Mouse (Mus musculus) hindbrain, embryonic 12.5 days (tissue): ENCODE measurements around the gene Gm281. TPM values are rescaled to one million over a fixed set of nuclear protein-coding genes. Genes with fewer than 3 reads are reported as not detected.
A peak's percentile ranks its signal among the peaks of the same experiment; 100 is the strongest.

Experiments
- ATAC-seq: fragments of 200-750 bp; cut with Nextera tagmentation; 2 replicates; pipeline ENCODE4 v1.8.0; 2017; ENCODE audit warnings: moderate TSS enrichment; ENCODE audit not compliant: low FRiP score
- H3K27ac ChIP-seq: fragments of 300-500 bp; sonication (generic); 2 replicates; pipeline ENCODE4 v1.5.1; 2016; ENCODE audit warnings: mild to moderate bottlenecking
- H3K27me3 ChIP-seq: fragments of 300-500 bp; sonication (generic); 2 replicates; pipeline ENCODE4 v1.6.1; 2016; ENCODE audit warnings: mild to moderate bottlenecking
- H3K36me3 ChIP-seq: fragments of 300-500 bp; sonication (generic); 2 replicates; pipeline ENCODE4 v1.6.1; 2016; ENCODE audit warnings: mild to moderate bottlenecking
- H3K4me1 ChIP-seq: fragments of 300-500 bp; sonication (generic); 2 replicates; pipeline ENCODE4 v1.6.1; 2016
- H3K4me2 ChIP-seq: fragments of 300-500 bp; sonication (generic); replicated peaks from 2 replicates; pipeline ENCODE4 v1.6.1; 2016; ENCODE audit warnings: mild to moderate bottlenecking
- H3K4me3 ChIP-seq: fragments of 300-500 bp; sonication (generic); 2 replicates; pipeline ENCODE4 v1.5.1; 2016; ENCODE audit warnings: mild to moderate bottlenecking
- H3K9ac ChIP-seq: fragments of 300-500 bp; sonication (generic); 2 replicates; pipeline ENCODE4 v1.6.1; 2016; ENCODE audit warnings: mild to moderate bottlenecking, moderate library complexity
- H3K9me3 ChIP-seq: fragments of 300-500 bp; sonication (generic); replicated peaks from 2 replicates; pipeline ENCODE4 v1.6.1; 2016; ENCODE audit warnings: mild to moderate bottlenecking
- WGBS: fragments of 180-500 bp; shearing (Covaris S2); methylation state at CpG from one replicate; pipeline ENCODE4 v1.1.7; 2016; 5-methylcytosine and 5-hydroxymethylcytosine counted together
- microRNA-seq: library from miRNA; unstranded; fragments of <30 nt; microRNA quantifications from one replicate; pipeline ENCODE4, GENCODE M21; 2017
- polyA plus RNA-seq: library from polyadenylated mRNA; unstranded; fragments of >200 nt; fragmentation: Nextera tagmentation; extraction: Ambion mirVana; gene quantifications from 2 replicates; pipeline ENCODE4 v1.2.1, GENCODE M21; 2016

The Gm281 gene
- polyA plus RNA-seq, 1 experiment from 2014 or later, result not detected

- H3K27ac ChIP-seq, result no peak overlapping the region
- H3K27me3 ChIP-seq, result no peaks in the 10 kb centered on the region
- no peaks in the 10 kb centered on the region for H3K9me3 ChIP-seq
- H3K36me3 ChIP-seq, result no peaks in the 10 kb centered on the region
- 20% methylated on average over 1 of the region's 1 CpGs for WGBS
- no peak overlapping the region for H3K4me2 ChIP-seq
- no peak overlapping the region for H3K4me3 ChIP-seq
- ATAC-seq, result no peak
- H3K9ac ChIP-seq, result no peak overlapping the region
- no peaks in the 10 kb centered on the region for H3K4me1 ChIP-seq
Measured at GRCm38 (mm10) chr14:13790001-13790400, 124.3 kb downstream of the Gm281 start.

DNA sequence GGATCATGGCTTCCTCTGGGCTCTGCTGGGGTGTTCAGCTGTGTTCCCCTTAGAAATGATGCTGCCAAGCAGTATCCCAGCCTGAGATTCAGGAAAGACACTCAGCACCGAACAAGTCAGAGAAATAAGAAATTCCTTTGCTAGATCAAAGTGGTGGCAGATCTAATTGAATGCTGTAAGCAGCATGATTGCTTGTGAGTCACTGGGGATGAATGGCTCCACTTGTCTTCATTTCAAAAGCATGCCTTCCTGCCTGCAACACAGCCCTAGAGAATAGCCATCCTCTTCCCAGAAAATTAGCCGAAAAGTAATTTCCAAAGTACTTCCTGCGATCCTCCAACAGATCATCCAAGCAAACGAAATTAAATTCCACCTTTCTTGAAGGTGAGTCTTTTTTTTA, 131.3 kb downstream of the Gm281 start:
- H3K4me1 ChIP-seq, result no peaks in the 10 kb centered on the region
- H3K4me3 ChIP-seq, result no peak overlapping the region
- no peak overlapping the region for H3K9ac ChIP-seq
- no peaks in the 10 kb centered on the region for H3K36me3 ChIP-seq
- H3K27me3 ChIP-seq, result no peaks in the 10 kb centered on the region
- ATAC-seq, result no peak
- no peak overlapping the region for H3K27ac ChIP-seq
- 70% methylated on average over 4 of the region's 4 CpGs for WGBS
- no peaks in the 10 kb centered on the region for H3K9me3 ChIP-seq
- no peak overlapping the region for H3K4me2 ChIP-seq

- H3K4me2 ChIP-seq, result no peak overlapping the region
- H3K4me1 ChIP-seq, result no peaks in the 10 kb centered on the region
- H3K4me3 ChIP-seq, result no peak overlapping the region
- no peaks in the 10 kb centered on the region for H3K27me3 ChIP-seq
- no peaks in the 10 kb centered on the region for H3K9me3 ChIP-seq
- WGBS, result 88% methylated on average over 5 of the region's 6 CpGs
- no peak overlapping the region for H3K27ac ChIP-seq
- ATAC-seq, result no peak
- H3K9ac ChIP-seq, result no peak overlapping the region
- H3K36me3 ChIP-seq, result no peaks in the 10 kb centered on the region
Measured at GRCm38 (mm10) chr14:13778383-13778782, 135.9 kb downstream of the Gm281 start.

- Histone ChIP-seq H3K9ac (no peak overlapping the region), H3K4me2 (no peak overlapping the region), H3K27ac (peak overlapping the region; percentile 14; the same call in 1 of the 2 replicates), H3K4me3 (no peak overlapping the region), H3K9me3 (no peaks in the 10 kb centered on the region), H3K4me1 (peaks cover 9% of the 10 kb centered on the region), H3K27me3 (no peaks in the 10 kb centered on the region), H3K36me3 (no peaks in the 10 kb centered on the region)
- 54% methylated on average over 2 of the region's 2 CpGs for WGBS
- ATAC-seq, result no peak
Measured at GRCm38 (mm10) chr14:13771163-13771562, 143.1 kb downstream of the Gm281 start.

- Histone ChIP-seq H3K9me3 (no peaks in the 10 kb centered on the region), H3K36me3 (no peaks in the 10 kb centered on the region), H3K4me2 (no peak overlapping the region), H3K27me3 (no peaks in the 10 kb centered on the region), H3K9ac (no peak overlapping the region), H3K27ac (peak overlapping the region; percentile 14; the same call in 1 of the 2 replicates), H3K4me1 (peaks cover 9% of the 10 kb centered on the region), H3K4me3 (no peak overlapping the region)
- ATAC-seq, result peak; percentile 88
- 0% methylated on average over 1 of the region's 1 CpGs for WGBS
Measured at GRCm38 (mm10) chr14:13770686-13771085, 143.6 kb downstream of the Gm281 start.

Small RNA genes within 50 kb of the gene (microRNA-seq; reads per million reads assigned to microRNA genes)
- not detected for gene Gm27506

Other genes starting within 250 kb of the Gm281 start
- gene Sntn, start 243.6 kb downstream of the Gm281 start, polyA plus RNA-seq, result not detected in 2 replicates
- 4.8 TPM in 2 replicates for gene Atxn7, start 47.0 kb upstream of the Gm281 start, polyA plus RNA-seq
- 186 and 191 TPM in 2 replicates for gene Thoc7, start 47.4 kb upstream of the Gm281 start, polyA plus RNA-seq
- gene Psmd6, start 206.5 kb upstream of the Gm281 start, polyA plus RNA-seq, result 284 and 289 TPM in 2 replicates